Mouse (Mus musculus) large intestine, adult 2 months (tissue): ENCODE results near the gene Celsr3. TPM values are rescaled to one million over a fixed set of nuclear protein-coding genes. Genes with fewer than 3 reads are reported as not detected.

ENCODE experiments used
- DNase-seq: peaks from one replicate; pipeline ENCODE4 v3.0.0-alpha.2; 2012; ENCODE audit warnings: low read depth, low spot score
- WGBS: fragments of 180-500 bp; shearing (Covaris S2); methylation state at CpG from one replicate; pipeline ENCODE4 v1.1.7; 2018; 5-methylcytosine and 5-hydroxymethylcytosine counted together
- polyA plus RNA-seq: library from polyadenylated mRNA; depleted of rRNA; stranded (reverse); fragments of >200 nt; gene quantifications from 2 replicates; pipeline ENCODE4 v1.2.3, GENCODE M21; 2012

Gene Celsr3
- polyA plus RNA-seq, 1 experiment = 0.79 TPM

- 91% methylated on average over 8 of the region's 8 CpGs for WGBS
- DNase-seq = no peak
These were observed 20.4 kb upstream of the Celsr3 start for GRCm38 (mm10) chr9:108805768-108806167.

DNA sequence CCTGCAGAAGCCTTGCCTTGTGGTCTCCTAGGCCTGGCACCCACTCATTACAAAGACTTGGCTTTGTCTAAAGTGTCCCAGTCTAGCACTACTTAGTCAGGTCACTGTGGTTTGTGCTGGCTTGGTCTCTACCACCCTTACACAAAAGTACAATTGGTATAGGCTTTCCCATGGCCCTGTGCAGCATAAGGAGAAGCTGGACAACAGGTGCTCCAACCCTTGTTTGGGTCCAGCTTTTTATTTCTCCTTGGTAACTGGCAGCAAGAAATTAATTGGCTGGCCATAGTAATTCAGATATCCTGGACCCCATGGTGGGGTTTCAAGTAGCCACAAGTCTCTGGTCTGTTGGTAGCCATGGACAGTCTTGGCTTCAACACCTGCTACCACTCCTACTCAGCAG, 19.7 kb upstream of the Celsr3 start:
- no peak for DNase-seq

DNA sequence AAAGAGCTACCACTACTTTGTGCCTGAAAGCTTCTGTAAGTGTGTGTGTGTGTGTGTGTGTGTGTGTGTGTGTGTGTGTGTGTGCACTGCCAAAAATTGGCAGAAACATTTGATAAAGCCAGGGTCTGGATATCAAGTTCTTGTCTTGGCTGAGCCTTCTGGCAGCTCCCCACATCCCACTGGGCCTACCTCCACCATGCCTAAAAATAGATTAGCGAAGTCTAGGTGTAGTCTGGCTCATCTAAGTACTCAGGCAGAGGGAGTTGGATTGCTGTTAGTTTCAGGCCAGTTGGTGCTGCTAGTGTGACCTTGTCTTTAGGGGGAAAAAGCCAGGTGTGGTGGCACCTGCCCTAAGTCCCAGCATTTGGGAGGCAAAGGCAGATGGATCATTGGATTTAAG, 19.3 kb upstream of the Celsr3 start:
- WGBS = 88% methylated on average over 1 of the region's 1 CpGs
- DNase-seq = no peak

DNA sequence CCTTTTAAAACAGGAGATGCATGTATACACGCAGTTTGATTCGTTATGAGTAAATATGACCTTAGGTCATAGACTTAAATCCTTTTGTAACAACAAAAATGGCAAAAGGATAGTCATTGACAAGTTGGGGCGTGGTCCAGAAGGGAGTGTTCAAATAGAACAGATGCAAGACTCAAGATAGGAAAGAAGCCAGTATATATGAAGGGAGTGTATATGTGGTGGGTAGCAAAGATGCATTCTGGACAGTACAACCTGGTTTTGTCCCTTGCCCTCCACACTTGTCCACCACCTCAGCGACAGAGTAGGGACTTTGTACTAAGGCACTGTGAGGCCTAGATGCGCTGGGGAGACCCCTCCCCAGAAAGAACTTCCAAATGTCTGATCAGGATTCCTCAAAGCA, 18.4 kb upstream of the Celsr3 start:
- WGBS = 38% methylated on average over 5 of the region's 5 CpGs
- no peak for DNase-seq

DNA sequence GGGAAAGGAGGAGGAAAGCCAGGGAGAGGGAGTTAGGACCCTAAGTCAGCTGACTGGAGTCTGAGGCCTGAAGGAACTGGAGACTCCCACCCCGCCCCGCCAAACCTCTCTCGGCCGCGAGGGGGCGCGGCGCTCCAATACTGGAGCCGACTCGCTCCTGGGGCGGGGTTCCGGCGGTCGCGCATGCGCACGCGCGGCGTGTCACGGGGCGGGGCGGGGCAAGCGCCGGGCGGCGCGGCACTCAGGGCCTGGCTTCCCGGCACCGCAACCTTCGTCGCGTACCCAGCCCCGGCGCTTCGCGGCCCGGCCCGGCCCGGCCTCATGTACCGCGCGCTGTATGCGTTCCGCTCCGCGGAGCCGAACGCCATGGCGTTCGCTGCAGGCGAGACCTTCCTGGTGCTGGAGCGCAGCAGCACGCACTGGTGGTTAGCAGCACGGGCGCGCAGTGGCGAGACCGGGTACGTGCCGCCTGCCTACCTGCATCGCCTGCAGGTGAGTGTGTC, 17.9 kb upstream of the Celsr3 start, which contains the start of gene Nckipsd:
Nckipsd (plus strand) TSS at position 206 of the 503 bp plus-strand sequence.
- under 1% methylated on average over 62 of the region's 62 CpGs for WGBS
- DNase-seq = peak; percentile 55

- 61% methylated on average over 5 of the region's 5 CpGs for WGBS
- no peak for DNase-seq
These were observed 16.9 kb upstream of the Celsr3 start for GRCm38 (mm10) chr9:108809188-108809587.

DNA sequence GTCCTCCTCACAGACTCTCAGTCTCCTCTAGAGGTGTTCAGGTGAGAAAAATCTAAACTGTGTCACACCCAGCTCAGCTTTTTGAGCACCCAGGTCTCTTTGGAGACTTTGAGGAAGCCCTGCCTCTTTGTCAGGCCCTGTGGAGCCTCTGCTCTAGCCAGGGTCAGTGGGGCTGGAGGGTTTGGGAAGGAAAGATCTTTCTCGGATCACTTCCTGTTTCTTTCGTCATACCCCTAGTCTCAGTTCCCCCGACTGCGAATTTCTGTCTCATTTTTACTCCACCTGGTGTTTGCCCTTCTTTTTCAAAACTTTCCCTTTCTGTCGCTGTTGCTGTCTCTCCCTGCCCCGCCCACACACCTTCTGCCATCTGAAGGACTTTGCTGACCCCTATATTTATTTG, 16.4 kb upstream of the Celsr3 start:
- DNase-seq = no peak
- WGBS = 60% methylated on average over 6 of the region's 6 CpGs

- DNase-seq = no peak
- 90% methylated on average over 5 of the region's 5 CpGs for WGBS
These were observed 15.6 kb upstream of the Celsr3 start for GRCm38 (mm10) chr9:108810516-108810915.

- WGBS = 85% methylated on average over 7 of the region's 7 CpGs
- DNase-seq = no peak
These were observed 10.6 kb upstream of the Celsr3 start for GRCm38 (mm10) chr9:108815557-108815956.

- no peak for DNase-seq
- WGBS = 62% methylated on average over 3 of the region's 3 CpGs
These were observed 6.6 kb upstream of the Celsr3 start for GRCm38 (mm10) chr9:108819495-108819894.

DNA sequence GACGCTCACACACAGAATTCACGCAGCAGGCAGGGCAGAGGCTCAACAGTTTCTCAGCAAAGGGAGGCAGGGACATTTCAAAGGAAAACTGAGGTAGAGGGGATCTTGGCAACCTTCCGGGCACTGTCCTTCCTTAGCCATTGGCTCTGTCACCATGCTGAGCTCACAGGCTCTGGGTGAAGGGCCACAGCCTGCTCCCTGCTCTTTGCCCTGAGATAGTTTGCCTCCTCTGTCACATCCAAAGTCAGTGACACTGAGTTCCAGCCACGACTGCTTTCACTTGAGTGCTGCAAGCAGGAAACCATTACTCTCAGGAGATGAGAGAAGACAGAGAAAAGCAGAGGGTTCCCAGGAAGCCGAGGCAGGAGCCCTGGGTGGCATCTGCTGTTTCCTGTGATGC, 6.0 kb upstream of the Celsr3 start:
- 64% methylated on average over 5 of the region's 5 CpGs for WGBS
- DNase-seq = no peak

DNA sequence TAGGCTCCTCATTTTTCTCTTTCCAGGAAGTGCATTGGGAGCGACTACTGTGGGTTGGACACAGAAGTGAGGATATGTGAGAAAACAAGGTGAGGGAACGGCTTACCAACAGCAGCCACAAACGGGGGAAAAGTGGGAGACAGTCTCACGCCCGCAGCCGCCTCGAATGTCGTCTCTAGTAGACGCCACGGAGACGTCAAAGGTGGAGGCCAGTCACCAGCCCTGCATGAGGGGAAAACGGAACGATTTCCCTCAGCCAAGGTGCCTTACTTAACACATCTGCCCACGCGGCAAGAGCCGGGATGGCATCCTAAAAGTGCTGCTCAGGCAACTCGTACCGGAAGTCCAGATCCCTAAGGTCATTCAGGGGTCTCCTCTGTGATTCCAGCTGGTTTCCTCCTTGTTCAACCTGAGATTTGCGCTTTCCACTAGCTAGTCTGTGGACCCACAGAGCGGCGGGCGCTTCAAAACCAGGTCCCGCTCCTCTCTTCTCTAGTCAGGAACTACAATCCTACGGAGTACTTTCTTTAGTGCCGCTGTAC, 1.9 kb upstream of the Celsr3 start:
- no peak for DNase-seq
- 10% methylated on average over 25 of the region's 25 CpGs for WGBS

DNA sequence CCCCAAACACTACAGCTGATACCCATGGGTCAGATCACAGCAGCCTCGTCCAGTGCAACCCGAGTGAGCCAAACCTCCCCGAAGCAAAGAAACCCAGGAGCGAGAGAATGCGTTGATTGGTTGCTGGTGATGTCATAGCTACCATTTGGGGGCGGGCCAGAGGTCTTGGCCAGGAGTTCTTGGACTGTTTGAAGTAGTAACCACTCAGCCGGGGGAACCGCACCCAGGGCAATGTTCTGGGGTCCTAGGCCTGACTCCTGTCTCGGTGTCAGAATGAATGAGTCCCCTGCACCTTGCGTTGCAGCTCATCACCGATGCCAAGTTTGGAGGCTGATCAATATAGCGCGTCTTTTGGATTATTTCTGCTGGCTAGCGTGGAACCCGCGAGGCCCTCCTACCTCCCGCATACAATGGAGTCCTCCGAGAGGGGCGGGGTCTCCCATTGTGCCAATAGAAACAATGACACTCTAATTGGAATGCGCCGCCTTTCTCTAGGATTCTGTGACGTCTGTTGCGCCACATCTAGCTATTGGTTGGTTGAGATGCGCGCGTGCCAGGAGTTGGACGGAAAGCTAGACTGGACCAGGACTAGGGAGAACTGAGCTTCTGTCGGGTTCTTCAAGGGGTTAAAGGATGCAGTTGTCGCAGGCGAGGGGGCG, 1.2 kb upstream of the Celsr3 start:
- DNase-seq = no peak
- WGBS = 5% methylated on average over 31 of the region's 31 CpGs

DNA sequence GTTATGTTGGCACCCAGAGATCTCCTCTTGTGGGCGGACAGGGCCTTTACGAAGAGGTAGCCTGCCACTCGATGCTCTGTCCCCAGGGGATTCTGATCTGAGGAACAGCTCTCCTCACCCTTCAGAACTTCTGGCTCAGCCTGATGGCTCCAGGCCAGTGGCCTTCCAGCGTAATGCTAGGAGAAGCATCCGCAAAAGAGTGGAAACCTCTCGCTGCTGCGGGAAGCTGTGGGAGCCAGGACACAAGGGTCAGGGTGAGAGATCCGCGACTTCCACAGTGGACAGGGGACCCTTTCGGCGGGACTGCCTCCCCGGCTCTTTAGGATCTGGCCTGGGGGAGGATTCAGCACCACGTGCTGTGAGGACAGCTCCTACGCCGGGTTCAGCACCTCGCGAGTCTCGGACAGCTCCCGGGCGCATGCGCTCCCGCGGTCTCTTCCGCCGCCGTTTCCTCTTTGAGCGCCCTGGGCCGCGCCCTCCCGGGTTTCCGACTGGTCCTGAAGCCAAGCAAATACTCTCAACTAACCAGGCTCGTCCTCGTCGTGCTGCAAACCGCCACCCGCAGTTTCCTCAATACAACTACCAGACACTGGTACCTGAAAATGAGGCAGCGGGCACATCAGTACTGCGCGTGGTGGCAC, 700 bp downstream of the Celsr3 start:
- no peak for DNase-seq
- WGBS = 3% methylated on average over 39 of the region's 39 CpGs

DNA sequence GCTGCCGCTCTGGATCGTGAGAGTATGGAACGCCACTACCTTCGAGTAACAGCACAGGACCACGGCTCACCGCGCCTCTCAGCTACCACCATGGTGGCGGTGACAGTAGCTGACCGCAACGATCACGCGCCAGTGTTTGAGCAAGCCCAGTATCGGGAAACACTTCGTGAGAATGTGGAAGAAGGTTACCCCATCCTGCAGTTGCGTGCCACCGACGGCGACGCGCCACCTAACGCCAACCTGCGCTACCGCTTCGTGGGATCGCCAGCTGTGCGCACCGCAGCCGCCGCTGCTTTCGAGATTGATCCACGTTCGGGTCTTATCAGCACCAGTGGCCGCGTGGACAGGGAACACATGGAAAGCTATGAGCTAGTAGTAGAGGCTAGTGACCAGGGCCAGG, 1.3 kb downstream of the Celsr3 start:
- no peak for DNase-seq
- 7% methylated on average over 34 of the region's 34 CpGs for WGBS

DNA sequence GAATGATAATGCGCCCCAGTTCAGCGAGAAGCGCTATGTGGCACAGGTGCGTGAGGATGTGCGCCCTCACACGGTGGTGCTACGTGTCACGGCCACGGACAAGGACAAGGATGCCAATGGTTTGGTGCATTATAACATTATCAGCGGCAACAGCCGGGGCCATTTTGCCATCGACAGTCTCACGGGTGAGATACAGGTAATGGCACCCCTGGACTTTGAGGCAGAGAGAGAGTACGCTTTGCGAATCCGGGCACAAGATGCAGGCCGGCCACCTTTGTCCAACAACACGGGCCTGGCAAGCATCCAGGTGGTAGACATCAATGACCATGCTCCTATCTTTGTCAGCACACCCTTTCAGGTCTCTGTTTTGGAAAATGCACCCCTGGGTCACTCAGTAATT, 1.8 kb downstream of the Celsr3 start:
- no peak for DNase-seq
- WGBS = 53% methylated on average over 18 of the region's 18 CpGs

GRCm38 (mm10) chr9:108831637-108832036, 5.5 kb downstream of the Celsr3 start:
- DNase-seq = no peak
- 4% methylated on average over 23 of the region's 23 CpGs for WGBS

GRCm38 (mm10) chr9:108832390-108833108, 6.4 kb downstream of the Celsr3 start:
- 2% methylated on average over 46 of the region's 46 CpGs for WGBS

DNA sequence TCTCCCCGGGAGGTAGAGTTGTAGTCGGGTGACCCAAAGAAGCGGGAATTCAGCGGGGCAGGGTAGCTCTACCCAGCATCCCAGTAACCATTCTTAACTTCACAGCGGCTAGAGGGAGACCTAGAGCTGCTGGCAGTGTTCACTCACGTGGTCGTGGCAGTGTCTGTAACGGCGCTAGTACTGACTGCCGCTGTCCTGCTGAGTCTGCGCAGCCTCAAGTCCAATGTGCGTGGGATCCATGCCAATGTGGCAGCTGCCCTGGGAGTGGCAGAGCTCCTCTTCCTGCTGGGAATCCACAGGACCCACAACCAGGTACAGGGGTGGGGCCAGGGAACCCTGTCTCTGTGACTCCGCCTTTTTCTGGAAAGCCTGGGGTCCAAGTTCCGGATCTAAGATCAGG, 16.9 kb downstream of the Celsr3 start:
- 8% methylated on average over 14 of the region's 14 CpGs for WGBS
- peak; percentile 46 for DNase-seq

More at GRCm38 (mm10) chr9:108832390-108833108, 6.4 kb downstream of the Celsr3 start:
- peak; percentile 68 for DNase-seq

GRCm38 (mm10) chr9:108845390-108845789, 19.3 kb downstream of the Celsr3 start:
- 91% methylated on average over 5 of the region's 5 CpGs for WGBS
- no peak for DNase-seq
